Mouse (Mus musculus): ENCODE measurements at regions not wholly inside any gene's neighbourhood (a gene's known extent, or its start where the extent isn't known, plus 50 kb on each side); places are given as distances from the start of the nearest gene placed in this dataset.

GRCm38 (mm10) chr7:69645449-69645848 is 721.1 kb downstream of the Nr2f2 start:
- TF ChIP-seq CTCF (IDR thresholded peaks at IDR 0.05; ENCODE audit: control insufficient read depth, insufficient read depth, insufficient replicate concordance, low read depth, low read length) = no peak
- no peak for TF ChIP-seq POLR2A (IDR thresholded peaks at IDR 0.05; ENCODE audit: control insufficient read depth, low read depth, low read length)
